Mouse (Mus musculus) embryonic facial prominence, embryonic 11.5 days (tissue): ENCODE results near the gene Ccdc69. TPM values are rescaled to one million over a fixed set of nuclear protein-coding genes. Genes with fewer than 3 reads are reported as not detected.

Source experiments
- ATAC-seq: fragments of 200-750 bp; cut with Nextera tagmentation; replicated peaks from 2 replicates; pipeline ENCODE4 v1.8.0; 2017; ENCODE audit warnings: low read depth; ENCODE audit not compliant: insufficient number of reproducible peaks, low FRiP score, low TSS enrichment
- DNase-seq: peaks from one replicate; pipeline ENCODE4 v3.0.0-alpha.2; 2015; ENCODE audit warnings: low spot score
- H3K27ac ChIP-seq: fragments of 300-500 bp; sonication (generic); replicated peaks from 2 replicates; pipeline ENCODE4 v1.5.1; 2014; ENCODE audit warnings: mild to moderate bottlenecking, low read depth, low read length, control low read depth
- H3K27me3 ChIP-seq: fragments of 300-500 bp; sonication (generic); 2 replicates; pipeline ENCODE4 v1.6.1; 2014; ENCODE audit warnings: mild to moderate bottlenecking, low read length, moderate library complexity, mixed read lengths; ENCODE audit not compliant: control insufficient read depth, insufficient read depth
- H3K36me3 ChIP-seq: fragments of 300-500 bp; sonication (generic); replicated peaks from 2 replicates; pipeline ENCODE4 v1.6.1; 2014; ENCODE audit warnings: low read depth, mild to moderate bottlenecking, low read length, moderate library complexity, mixed read lengths; ENCODE audit not compliant: control insufficient read depth, insufficient read depth
- H3K4me1 ChIP-seq: fragments of 300-500 bp; sonication (generic); 2 replicates; pipeline ENCODE4 v1.6.1; 2014; ENCODE audit warnings: low read length, mixed read lengths; ENCODE audit not compliant: control insufficient read depth, insufficient read depth
- H3K4me2 ChIP-seq: fragments of 300-500 bp; sonication (generic); 2 replicates; pipeline ENCODE4 v1.6.1; 2014; ENCODE audit warnings: low read depth, mild to moderate bottlenecking, control low read depth, low read length, moderate library complexity
- H3K4me3 ChIP-seq: fragments of 300-500 bp; sonication (generic); 2 replicates; pipeline ENCODE4 v1.5.1; 2014; ENCODE audit warnings: low read depth, low read length, control low read depth
- H3K9ac ChIP-seq: fragments of 300-500 bp; sonication (generic); replicated peaks from 2 replicates; pipeline ENCODE4 v1.6.1; 2014; ENCODE audit warnings: mild to moderate bottlenecking, control low read depth, low read length
- H3K9me3 ChIP-seq: fragments of 300-500 bp; sonication (generic); replicated peaks from 2 replicates; pipeline ENCODE4 v1.6.1; 2016; ENCODE audit warnings: mild to moderate bottlenecking, low read length, inconsistent platforms, mixed read lengths; ENCODE audit not compliant: control insufficient read depth
- WGBS: fragments of 180-500 bp; shearing (Covaris S2); extraction: QIAGEN DNeasy Blood & Tissue Kit; methylation state at CpG from one replicate; pipeline ENCODE4 v1.1.7; 2014; 5-methylcytosine and 5-hydroxymethylcytosine counted together
- polyA plus RNA-seq: library from polyadenylated mRNA; unstranded; fragments of >200 nt; fragmentation: Nextera tagmentation; extraction: Ambion mirVana; gene quantifications from 2 replicates; pipeline ENCODE4 v1.2.1, GENCODE M21; 2014

Gene Ccdc69
- polyA plus RNA-seq, 1 experiment from 2014 or later: 0.49 TPM

DNA sequence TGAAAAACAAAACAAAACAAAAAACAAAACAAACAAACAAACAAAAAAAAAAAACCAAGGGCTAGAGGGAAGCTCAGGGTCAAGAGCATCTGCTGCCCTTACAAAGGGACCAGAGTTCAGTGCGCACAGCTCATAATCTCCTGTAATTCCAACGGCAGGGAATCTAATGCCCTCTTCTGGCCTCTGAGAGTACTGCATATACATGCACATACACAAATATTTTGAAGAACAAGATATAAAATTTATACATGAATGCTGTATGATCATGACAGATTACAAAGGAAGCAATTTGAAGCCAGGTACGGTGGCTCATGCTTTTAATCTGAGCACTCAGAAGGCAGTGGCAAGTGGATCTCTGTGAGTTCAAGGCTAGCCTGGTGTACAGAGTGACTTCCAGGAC is 20.4 kb downstream of the Ccdc69 start:
- whole genome bisulfite sequencing: 76% methylated on average over 3 of the region's 3 CpGs

DNA sequence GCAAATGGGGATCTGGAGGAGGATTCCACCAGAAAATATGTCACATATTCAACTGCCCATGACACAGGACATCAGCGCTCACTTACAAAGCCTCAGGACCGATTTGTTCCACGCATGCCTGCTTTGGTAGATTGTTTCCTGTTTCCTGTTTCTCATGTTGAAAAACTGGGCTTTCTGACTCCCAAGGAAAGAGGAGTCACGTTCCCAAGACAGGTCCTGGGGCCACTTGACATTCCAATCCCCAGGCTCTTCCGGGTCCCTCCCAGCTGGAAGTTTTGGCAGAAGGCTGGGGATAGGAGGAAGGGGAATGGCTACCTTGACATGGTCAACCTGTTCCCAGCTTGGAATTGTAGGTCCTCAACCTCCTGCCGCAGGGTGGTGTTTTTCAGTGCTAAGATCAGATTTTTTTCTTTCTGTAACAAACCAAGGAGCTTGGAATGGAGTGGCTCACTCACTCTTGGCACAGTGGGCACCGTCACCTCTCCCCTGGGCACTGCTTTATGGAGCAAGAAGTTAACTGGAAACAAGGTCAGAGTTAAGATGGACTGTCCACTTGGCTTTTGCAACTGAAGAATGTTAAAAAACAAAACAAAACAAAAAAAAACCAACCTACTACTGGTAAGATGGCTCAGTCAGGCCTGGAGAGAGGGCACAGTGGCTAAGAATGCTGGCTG is 27.0 kb downstream of the Ccdc69 start:
- 65% methylated on average over 7 of the region's 7 CpGs for WGBS
- DNase-seq: no peak
- Histone ChIP-seq H3K9me3 (no peaks in the 10 kb centered on the region), H3K9ac (no peak overlapping the region), H3K27ac (no peak overlapping the region), H3K27me3 (no peaks in the 10 kb centered on the region), H3K4me1 (no peaks in the 10 kb centered on the region), H3K4me3 (no peak overlapping the region), H3K4me2 (no peak overlapping the region), H3K36me3 (no peaks in the 10 kb centered on the region)
- ATAC-seq: no peak

More for the DNA sequence above, 20.4 kb downstream of the Ccdc69 start:
- ATAC-seq: no peak
- no peaks in the 10 kb centered on the region for H3K27me3 ChIP-seq
- H3K27ac ChIP-seq: no peak overlapping the region
- H3K4me2 ChIP-seq: no peak overlapping the region
- no peaks in the 10 kb centered on the region for H3K9me3 ChIP-seq
- no peak for DNase-seq
- H3K9ac ChIP-seq: no peak overlapping the region
- H3K4me1 ChIP-seq: no peaks in the 10 kb centered on the region
- H3K4me3 ChIP-seq: no peak overlapping the region
- H3K36me3 ChIP-seq: no peaks in the 10 kb centered on the region

- H3K36me3 ChIP-seq: no peaks in the 10 kb centered on the region
- no peak overlapping the region for H3K9ac ChIP-seq
- H3K9me3 ChIP-seq: no peaks in the 10 kb centered on the region
- H3K27me3 ChIP-seq: no peaks in the 10 kb centered on the region
- H3K4me1 ChIP-seq: no peaks in the 10 kb centered on the region
- H3K4me3 ChIP-seq: no peak overlapping the region
- DNase-seq (no peak), ATAC-seq (no peak)
- no peak overlapping the region for H3K27ac ChIP-seq
- 57% methylated on average over 5 of the region's 5 CpGs for WGBS
- H3K4me2 ChIP-seq: no peak overlapping the region
Measured at GRCm38 (mm10) chr11:55046600-55046999, 31.3 kb downstream of the Ccdc69 start.

- Histone ChIP-seq H3K27ac (no peak overlapping the region), H3K9ac (no peak overlapping the region), H3K4me1 (no peaks in the 10 kb centered on the region), H3K27me3 (no peaks in the 10 kb centered on the region), H3K36me3 (no peaks in the 10 kb centered on the region), H3K9me3 (no peaks in the 10 kb centered on the region), H3K4me2 (no peak overlapping the region), H3K4me3 (no peak overlapping the region)
- 78% methylated on average over 4 of the region's 4 CpGs for WGBS
- DNase-seq: no peak
- no peak for ATAC-seq
Measured at GRCm38 (mm10) chr11:55041348-55041747, 36.6 kb downstream of the Ccdc69 start.

- Histone ChIP-seq H3K4me2 (no peak overlapping the region), H3K4me3 (no peak overlapping the region), H3K36me3 (no peaks in the 10 kb centered on the region), H3K4me1 (no peaks in the 10 kb centered on the region), H3K9me3 (no peaks in the 10 kb centered on the region), H3K27ac (no peak overlapping the region), H3K27me3 (no peaks in the 10 kb centered on the region), H3K9ac (no peak overlapping the region)
- DNase-seq: peak; percentile 86
- WGBS: 6% methylated on average over 9 of the region's 9 CpGs
- no peak for ATAC-seq
Measured at GRCm38 (mm10) chr11:55039591-55039990, 38.3 kb downstream of the Ccdc69 start.

GRCm38 (mm10) chr11:55036601-55037000 is 41.3 kb downstream of the Ccdc69 start:
- WGBS: 39% methylated on average over 3 of the region's 3 CpGs
- Histone ChIP-seq H3K4me1 (peaks cover 5% of the 10 kb centered on the region), H3K4me2 (no peak overlapping the region), H3K27ac (no peak overlapping the region), H3K9me3 (no peaks in the 10 kb centered on the region), H3K4me3 (no peak overlapping the region), H3K27me3 (no peaks in the 10 kb centered on the region), H3K9ac (no peak overlapping the region), H3K36me3 (no peaks in the 10 kb centered on the region)
- no peak for DNase-seq
- ATAC-seq: no peak

DNA sequence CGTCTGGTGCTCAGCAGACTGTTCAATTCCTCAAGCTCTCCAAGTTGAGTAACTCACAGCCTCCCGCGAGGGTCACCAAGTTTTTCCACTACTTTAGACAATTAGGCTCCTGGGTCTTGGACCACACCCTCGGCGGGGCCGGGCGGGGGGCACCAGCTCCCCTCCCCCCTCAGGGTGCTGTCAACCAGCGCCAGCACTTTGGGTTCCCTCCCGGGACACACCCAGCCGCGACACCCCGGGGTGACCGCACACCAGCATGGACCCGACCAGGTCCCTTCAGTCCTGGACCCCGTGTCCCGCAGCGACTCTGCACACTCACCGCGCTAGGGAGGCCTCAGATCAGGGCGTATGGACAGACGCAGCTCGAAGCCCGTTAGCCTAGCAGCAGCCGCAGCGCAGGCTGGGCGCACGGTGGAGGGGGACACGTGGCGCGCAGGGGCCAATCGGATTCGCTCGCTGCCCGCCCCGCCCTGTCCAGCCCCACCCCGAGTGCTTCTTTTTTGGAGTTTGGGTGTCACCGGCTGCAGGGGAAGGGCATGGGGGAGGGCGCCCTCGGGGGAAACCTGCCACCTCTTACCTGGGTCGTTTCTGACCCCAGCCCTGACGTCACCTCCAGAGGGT is 44.8 kb downstream of the Ccdc69 start, which contains the start of gene Anxa6:
Gene Anxa6, minus strand, starts transcription at position 406 of the 621 bp plus-strand sequence.
- Histone ChIP-seq H3K27ac (no peak within 1 kb of the TSS), H3K9ac (peak within 1 kb of the TSS; percentile 50), H3K27me3 (no peaks in the 10 kb centered on the region), H3K9me3 (no peaks in the 10 kb centered on the region), H3K4me1 (peaks cover 10% of the 10 kb centered on the region), H3K4me3 (peak within 1 kb of the TSS; percentile 47), H3K4me2 (peak within 1 kb of the TSS; percentile 88), H3K36me3 (no peaks in the 10 kb centered on the region)
- ATAC-seq (peak; percentile 81), DNase-seq (peak; percentile 81)
- WGBS: under 1% methylated on average over 40 of the region's 41 CpGs

- Histone ChIP-seq H3K4me1 (peaks cover 10% of the 10 kb centered on the region), H3K27ac (0 out of 2 replicates have a peak overlapping the region, but pooled peaks have one; percentile 28), H3K27me3 (no peaks in the 10 kb centered on the region), H3K9me3 (no peaks in the 10 kb centered on the region), H3K4me2 (peak overlapping the region; percentile 88), H3K4me3 (peak overlapping the region; percentile 47), H3K36me3 (no peaks in the 10 kb centered on the region), H3K9ac (peak overlapping the region; percentile 30; the same call in 1 of the 2 replicates)
- DNase-seq (no peak), ATAC-seq (no peak)
- WGBS: 21% methylated on average over 5 of the region's 5 CpGs
Measured at GRCm38 (mm10) chr11:55032286-55032685, 45.6 kb downstream of the Ccdc69 start.
